Mouse (Mus musculus): ENCODE measurements around the gene Timm9. TPM values are rescaled to one million over a fixed set of nuclear protein-coding genes. Genes with fewer than 3 reads are reported as not detected.
"Not testable (repeated sequence)": the region's sequence is repeated elsewhere in the genome, so short reads cannot be mapped to it uniquely, and the experiment has no call there.

Gene Timm9
- polyA plus RNA-seq, 1 experiment from 2014 or later: 74.1 TPM

- Histone ChIP-seq H3K4me2 (ENCODE audit: low read depth, low read length) (no peak overlapping the region), H3K27ac (replicated peaks; ENCODE audit: low read depth, low read length) (no peak overlapping the region), H3K9ac (replicated peaks; ENCODE audit: low read length) (no peak overlapping the region), H3K36me3 (replicated peaks; ENCODE audit: control insufficient read depth, insufficient read depth, low read depth, low read length) (no peaks in the 10 kb centered on the region; the same call in 1 of the 2 replicates), H3K27me3 (ENCODE audit: control insufficient read depth, insufficient read depth, low read length) (no peaks in the 10 kb centered on the region), H3K4me3 (ENCODE audit: low read depth, low read length) (no peak overlapping the region), H3K9me3 (replicated peaks; ENCODE audit: control insufficient read depth, low read length) (no peaks in the 10 kb centered on the region), H3K4me1 (ENCODE audit: control insufficient read depth, insufficient read depth, low read length) (no peaks in the 10 kb centered on the region)
- WGBS: 92% methylated on average over 9 of the region's 9 CpGs
- no peak for DNase-seq (ENCODE audit: low spot score)
- ATAC-seq (replicated peaks; ENCODE audit: insufficient number of reproducible peaks, low FRiP score, low TSS enrichment, low read depth): no peak
Measured at GRCm38 (mm10) chr12:71123286-71123685, 13.2 kb downstream of the Timm9 start.

GRCm38 (mm10) chr12:71122731-71123130 lies 13.8 kb downstream of the Timm9 start:
- no peak overlapping the region for H3K4me3 ChIP-seq (ENCODE audit: low read depth, low read length)
- no peak overlapping the region for H3K4me2 ChIP-seq (ENCODE audit: low read depth, low read length)
- ATAC-seq (replicated peaks; ENCODE audit: insufficient number of reproducible peaks, low FRiP score, low TSS enrichment, low read depth) (no peak), DNase-seq (ENCODE audit: low spot score) (no peak)
- no peaks in the 10 kb centered on the region for H3K27me3 ChIP-seq (ENCODE audit: control insufficient read depth, insufficient read depth, low read length)
- WGBS: 88% methylated on average over 10 of the region's 10 CpGs
- no peaks in the 10 kb centered on the region for H3K4me1 ChIP-seq (ENCODE audit: control insufficient read depth, insufficient read depth, low read length)
- H3K9ac ChIP-seq (replicated peaks; ENCODE audit: low read length): no peak overlapping the region
- H3K27ac ChIP-seq (replicated peaks; ENCODE audit: low read depth, low read length): no peak overlapping the region
- H3K9me3 ChIP-seq (replicated peaks; ENCODE audit: control insufficient read depth, low read length): no peaks in the 10 kb centered on the region
- no peaks in the 10 kb centered on the region; the same call in 1 of the 2 replicates for H3K36me3 ChIP-seq (replicated peaks; ENCODE audit: control insufficient read depth, insufficient read depth, low read depth, low read length)

GRCm38 (mm10) chr12:71116411-71116810 lies 20.1 kb downstream of the Timm9 start:
- Histone ChIP-seq H3K27ac (replicated peaks; ENCODE audit: low read depth, low read length) (no peak overlapping the region), H3K27me3 (ENCODE audit: control insufficient read depth, insufficient read depth, low read length) (no peaks in the 10 kb centered on the region), H3K9me3 (replicated peaks; ENCODE audit: control insufficient read depth, low read length) (no peaks in the 10 kb centered on the region), H3K4me2 (ENCODE audit: low read depth, low read length) (no peak overlapping the region), H3K9ac (replicated peaks; ENCODE audit: low read length) (no peak overlapping the region), H3K4me3 (ENCODE audit: low read depth, low read length) (no peak overlapping the region), H3K4me1 (ENCODE audit: control insufficient read depth, insufficient read depth, low read length) (peaks cover 6% of the 10 kb centered on the region; the same call in 1 of the 2 replicates), H3K36me3 (replicated peaks; ENCODE audit: control insufficient read depth, insufficient read depth, low read depth, low read length) (no peaks in the 10 kb centered on the region)
- DNase-seq (ENCODE audit: low spot score) (no peak), ATAC-seq (replicated peaks; ENCODE audit: insufficient number of reproducible peaks, low FRiP score, low TSS enrichment, low read depth) (no peak)
- 82% methylated on average over 5 of the region's 5 CpGs for WGBS

- H3K9ac ChIP-seq (replicated peaks; ENCODE audit: low read length): no peak overlapping the region
- DNase-seq (ENCODE audit: low spot score): peak; percentile 63
- H3K27ac ChIP-seq (replicated peaks; ENCODE audit: low read depth, low read length): no peak overlapping the region
- no peak; the same call in 1 of the 2 replicates for ATAC-seq (replicated peaks; ENCODE audit: insufficient number of reproducible peaks, low FRiP score, low TSS enrichment, low read depth)
- H3K27me3 ChIP-seq (ENCODE audit: control insufficient read depth, insufficient read depth, low read length): no peaks in the 10 kb centered on the region
- H3K4me2 ChIP-seq (ENCODE audit: low read depth, low read length): no peak overlapping the region
- H3K4me1 ChIP-seq (ENCODE audit: control insufficient read depth, insufficient read depth, low read length): peaks cover 6% of the 10 kb centered on the region; the same call in 1 of the 2 replicates
- 31% methylated on average over 12 of the region's 12 CpGs for WGBS
- H3K4me3 ChIP-seq (ENCODE audit: low read depth, low read length): no peak overlapping the region
- no peaks in the 10 kb centered on the region for H3K9me3 ChIP-seq (replicated peaks; ENCODE audit: control insufficient read depth, low read length)
- no peaks in the 10 kb centered on the region for H3K36me3 ChIP-seq (replicated peaks; ENCODE audit: control insufficient read depth, insufficient read depth, low read depth, low read length)
Measured at GRCm38 (mm10) chr12:71113675-71114288, 22.7 kb downstream of the Timm9 start.

- Histone ChIP-seq H3K9ac (replicated peaks; ENCODE audit: low read length) (no peak overlapping the region), H3K27me3 (ENCODE audit: control insufficient read depth, insufficient read depth, low read length) (no peaks in the 10 kb centered on the region), H3K27ac (replicated peaks; ENCODE audit: low read depth, low read length) (no peak overlapping the region), H3K4me1 (ENCODE audit: control insufficient read depth, insufficient read depth, low read length) (peaks cover 6% of the 10 kb centered on the region; the same call in 1 of the 2 replicates), H3K4me2 (ENCODE audit: low read depth, low read length) (no peak overlapping the region), H3K9me3 (replicated peaks; ENCODE audit: control insufficient read depth, low read length) (no peaks in the 10 kb centered on the region), H3K4me3 (ENCODE audit: low read depth, low read length) (no peak overlapping the region), H3K36me3 (replicated peaks; ENCODE audit: control insufficient read depth, insufficient read depth, low read depth, low read length) (no peaks in the 10 kb centered on the region)
- DNase-seq (ENCODE audit: low spot score) (no peak), ATAC-seq (replicated peaks; ENCODE audit: insufficient number of reproducible peaks, low FRiP score, low TSS enrichment, low read depth) (no peak)
- 88% methylated on average over 10 of the region's 10 CpGs for WGBS
Measured at GRCm38 (mm10) chr12:71113074-71113473, 23.4 kb downstream of the Timm9 start.

- Histone ChIP-seq H3K9ac (replicated peaks; ENCODE audit: low read length) (peak within 1 kb of the TSS; percentile 34; the same call in 1 of the 2 replicates), H3K27me3 (ENCODE audit: control insufficient read depth, insufficient read depth, low read length) (no peaks in the 10 kb centered on the region), H3K4me2 (ENCODE audit: low read depth, low read length) (peak within 1 kb of the TSS; percentile 51), H3K4me1 (ENCODE audit: control insufficient read depth, insufficient read depth, low read length) (peaks cover 6% of the 10 kb centered on the region; the same call in 1 of the 2 replicates), H3K4me3 (ENCODE audit: low read depth, low read length) (0 out of 2 replicates have a peak within 1 kb of the TSS, but pooled peaks have one; percentile 11), H3K27ac (replicated peaks; ENCODE audit: low read depth, low read length) (no peak within 1 kb of the TSS), H3K36me3 (replicated peaks; ENCODE audit: control insufficient read depth, insufficient read depth, low read depth, low read length) (no peaks in the 10 kb centered on the region), H3K9me3 (replicated peaks; ENCODE audit: control insufficient read depth, low read length) (no peaks in the 10 kb centered on the region)
- DNase-seq (ENCODE audit: low spot score) (peak; percentile 63), ATAC-seq (replicated peaks; ENCODE audit: insufficient number of reproducible peaks, low FRiP score, low TSS enrichment, low read depth) (no peak)
- WGBS: 6% methylated on average over 33 of the region's 33 CpGs
Measured at GRCm38 (mm10) chr12:71111331-71111730, 25.2 kb downstream of the Timm9 start, which contains the start of gene Tomm20l. TSS of gene Tomm20l (plus strand) at chr12:71111428.

- Histone ChIP-seq H3K36me3 (replicated peaks; ENCODE audit: control insufficient read depth, insufficient read depth, low read depth, low read length) (no peaks in the 10 kb centered on the region), H3K27ac (replicated peaks; ENCODE audit: low read depth, low read length) (no peak overlapping the region), H3K4me3 (ENCODE audit: low read depth, low read length) (no peak overlapping the region), H3K4me2 (ENCODE audit: low read depth, low read length) (no peak overlapping the region), H3K27me3 (ENCODE audit: control insufficient read depth, insufficient read depth, low read length) (no peaks in the 10 kb centered on the region), H3K9ac (replicated peaks; ENCODE audit: low read length) (no peak overlapping the region), H3K4me1 (ENCODE audit: control insufficient read depth, insufficient read depth, low read length) (no peaks in the 10 kb centered on the region), H3K9me3 (replicated peaks; ENCODE audit: control insufficient read depth, low read length) (no peaks in the 10 kb centered on the region)
- 89% methylated on average over 6 of the region's 6 CpGs for WGBS
- no peak for DNase-seq (ENCODE audit: low spot score)
- ATAC-seq (replicated peaks; ENCODE audit: insufficient number of reproducible peaks, low FRiP score, low TSS enrichment, low read depth): no peak
Measured at GRCm38 (mm10) chr12:71107216-71107771, 29.2 kb downstream of the Timm9 start.

- not testable (repeated sequence) for H3K9ac ChIP-seq (replicated peaks; ENCODE audit: low read length); H3K4me3 ChIP-seq (ENCODE audit: low read depth, low read length); DNase-seq (ENCODE audit: low spot score); H3K36me3 ChIP-seq (replicated peaks; ENCODE audit: control insufficient read depth, insufficient read depth, low read depth, low read length); H3K27me3 ChIP-seq (ENCODE audit: control insufficient read depth, insufficient read depth, low read length); H3K4me2 ChIP-seq (ENCODE audit: low read depth, low read length); ATAC-seq (replicated peaks; ENCODE audit: insufficient number of reproducible peaks, low FRiP score, low TSS enrichment, low read depth); H3K9me3 ChIP-seq (replicated peaks; ENCODE audit: control insufficient read depth, low read length); H3K27ac ChIP-seq (replicated peaks; ENCODE audit: low read depth, low read length); H3K4me1 ChIP-seq (ENCODE audit: control insufficient read depth, insufficient read depth, low read length)
- 88% methylated on average over 4 of the region's 4 CpGs for WGBS
Measured at GRCm38 (mm10) chr12:71104275-71104674, 32.2 kb downstream of the Timm9 start.

All from embryonic facial prominence, embryonic 11.5 days (tissue).